Mouse (Mus musculus): Measurements from ENCODE around the gene Ltn1. TPM values are rescaled to one million over a fixed set of nuclear protein-coding genes. Genes with fewer than 3 reads are reported as not detected.

Ltn1 gene
- polyA plus RNA-seq, 1 experiment from 2014 or later = 31.7 TPM

GRCm38 (mm10) chr16:87364231-87364630 lies 68.2 kb downstream of the Ltn1 start:
- Histone ChIP-seq H3K4me2 (ENCODE audit: low read length) (no peak overlapping the region), H3K36me3 (ENCODE audit: control insufficient read depth, insufficient read depth) (peaks cover 9% of the 10 kb centered on the region; the same call in 1 of the 2 replicates), H3K27ac (ENCODE audit: low read length) (no peak overlapping the region), H3K9ac (replicated peaks; ENCODE audit: low read depth, low read length) (no peak overlapping the region), H3K27me3 (replicated peaks; ENCODE audit: control insufficient read depth, insufficient read depth, low read length) (no peaks in the 10 kb centered on the region), H3K4me3 (replicated peaks; ENCODE audit: low read length) (no peak overlapping the region), H3K9me3 (ENCODE audit: control insufficient read depth, low read length) (no peaks in the 10 kb centered on the region), H3K4me1 (replicated peaks; ENCODE audit: control insufficient read depth, insufficient read depth, low read length) (no peaks in the 10 kb centered on the region)
- WGBS = 95% methylated on average over 4 of the region's 4 CpGs
- ATAC-seq = no peak

GRCm38 (mm10) chr16:87360096-87360495 lies 72.3 kb downstream of the Ltn1 start:
- H3K36me3 ChIP-seq (ENCODE audit: control insufficient read depth, insufficient read depth) = peaks cover 5% of the 10 kb centered on the region; the same call in 1 of the 2 replicates
- 92% methylated on average over 6 of the region's 6 CpGs for WGBS
- H3K4me2 ChIP-seq (ENCODE audit: low read length) = no peak overlapping the region

GRCm38 (mm10) chr16:87354748-87355147 lies 77.7 kb downstream of the Ltn1 start:
- H3K27me3 ChIP-seq (replicated peaks; ENCODE audit: control insufficient read depth, insufficient read depth, low read length) = 0 out of 2 replicates have a peak, but pooled peaks cover 6% of the 10 kb centered on the region
- peak overlapping the region; percentile 93 for H3K4me3 ChIP-seq (replicated peaks; ENCODE audit: low read length)
- WGBS = 82% methylated on average over 7 of the region's 7 CpGs
- H3K9ac ChIP-seq (replicated peaks; ENCODE audit: low read depth, low read length) = peak overlapping the region; percentile 85
- H3K9me3 ChIP-seq (ENCODE audit: control insufficient read depth, low read length) = no peaks in the 10 kb centered on the region
- H3K36me3 ChIP-seq (ENCODE audit: control insufficient read depth, insufficient read depth) = peaks cover 3% of the 10 kb centered on the region; the same call in 1 of the 2 replicates
- ATAC-seq = no peak; the same call in 1 of the 2 replicates
- peak overlapping the region; percentile 60 for H3K4me2 ChIP-seq (ENCODE audit: low read length)
- H3K27ac ChIP-seq (ENCODE audit: low read length) = no peak overlapping the region
- 0 out of 2 replicates have a peak, but pooled peaks cover 3% of the 10 kb centered on the region for H3K4me1 ChIP-seq (replicated peaks; ENCODE audit: control insufficient read depth, insufficient read depth, low read length)

More at GRCm38 (mm10) chr16:87360096-87360495, 72.3 kb downstream of the Ltn1 start:
- ATAC-seq = no peak
- no peaks in the 10 kb centered on the region for H3K27me3 ChIP-seq (replicated peaks; ENCODE audit: control insufficient read depth, insufficient read depth, low read length)
- H3K4me1 ChIP-seq (replicated peaks; ENCODE audit: control insufficient read depth, insufficient read depth, low read length) = no peaks in the 10 kb centered on the region
- H3K27ac ChIP-seq (ENCODE audit: low read length) = no peak overlapping the region
- no peaks in the 10 kb centered on the region for H3K9me3 ChIP-seq (ENCODE audit: control insufficient read depth, low read length)
- H3K9ac ChIP-seq (replicated peaks; ENCODE audit: low read depth, low read length) = no peak overlapping the region
- no peak overlapping the region for H3K4me3 ChIP-seq (replicated peaks; ENCODE audit: low read length)

GRCm38 (mm10) chr16:87354075-87354583 lies 78.3 kb downstream of the Ltn1 start, which contains the start of gene N6amt1:
N6amt1 (plus strand) TSS chr16:87354185.
- Histone ChIP-seq H3K9me3 (ENCODE audit: control insufficient read depth, low read length) (no peaks in the 10 kb centered on the region), H3K36me3 (ENCODE audit: control insufficient read depth, insufficient read depth) (peaks cover 3% of the 10 kb centered on the region; the same call in 1 of the 2 replicates), H3K27ac (ENCODE audit: low read length) (peak within 1 kb of the TSS; percentile 95), H3K4me3 (replicated peaks; ENCODE audit: low read length) (peak within 1 kb of the TSS; percentile 93), H3K4me1 (replicated peaks; ENCODE audit: control insufficient read depth, insufficient read depth, low read length) (0 out of 2 replicates have a peak, but pooled peaks cover 3% of the 10 kb centered on the region), H3K9ac (replicated peaks; ENCODE audit: low read depth, low read length) (peak within 1 kb of the TSS; percentile 85), H3K4me2 (ENCODE audit: low read length) (peak within 1 kb of the TSS; percentile 60), H3K27me3 (replicated peaks; ENCODE audit: control insufficient read depth, insufficient read depth, low read length) (0 out of 2 replicates have a peak, but pooled peaks cover 6% of the 10 kb centered on the region)
- under 1% methylated on average over 48 of the region's 48 CpGs for WGBS
- peak; percentile 99 for ATAC-seq

- H3K36me3 ChIP-seq (ENCODE audit: control insufficient read depth, insufficient read depth) = 0 out of 2 replicates have a peak, but pooled peaks cover 3% of the 10 kb centered on the region
- no peak overlapping the region for H3K9ac ChIP-seq (replicated peaks; ENCODE audit: low read depth, low read length)
- no peaks in the 10 kb centered on the region for H3K9me3 ChIP-seq (ENCODE audit: control insufficient read depth, low read length)
- ATAC-seq = no peak; the same call in 1 of the 2 replicates
- peak overlapping the region; percentile 60 for H3K4me2 ChIP-seq (ENCODE audit: low read length)
- peak overlapping the region; percentile 93 for H3K4me3 ChIP-seq (replicated peaks; ENCODE audit: low read length)
- H3K4me1 ChIP-seq (replicated peaks; ENCODE audit: control insufficient read depth, insufficient read depth, low read length) = 0 out of 2 replicates have a peak, but pooled peaks cover 3% of the 10 kb centered on the region
- no peak overlapping the region for H3K27ac ChIP-seq (ENCODE audit: low read length)
- 0 out of 2 replicates have a peak, but pooled peaks cover 6% of the 10 kb centered on the region for H3K27me3 ChIP-seq (replicated peaks; ENCODE audit: control insufficient read depth, insufficient read depth, low read length)
- WGBS = 100% methylated on average over 1 of the region's 1 CpGs
Measured at GRCm38 (mm10) chr16:87353605-87354004, 78.8 kb downstream of the Ltn1 start.

- H3K9ac ChIP-seq (replicated peaks; ENCODE audit: low read depth, low read length) = no peak overlapping the region
- H3K4me1 ChIP-seq (replicated peaks; ENCODE audit: control insufficient read depth, insufficient read depth, low read length) = 0 out of 2 replicates have a peak, but pooled peaks cover 3% of the 10 kb centered on the region
- no peaks in the 10 kb centered on the region for H3K9me3 ChIP-seq (ENCODE audit: control insufficient read depth, low read length)
- ATAC-seq = no peak
- H3K27ac ChIP-seq (ENCODE audit: low read length) = no peak overlapping the region
- no peak overlapping the region for H3K4me2 ChIP-seq (ENCODE audit: low read length)
- 72% methylated on average over 5 of the region's 5 CpGs for WGBS
- no peaks in the 10 kb centered on the region for H3K36me3 ChIP-seq (ENCODE audit: control insufficient read depth, insufficient read depth)
- H3K4me3 ChIP-seq (replicated peaks; ENCODE audit: low read length) = no peak overlapping the region
- 0 out of 2 replicates have a peak, but pooled peaks cover 6% of the 10 kb centered on the region for H3K27me3 ChIP-seq (replicated peaks; ENCODE audit: control insufficient read depth, insufficient read depth, low read length)
Measured at GRCm38 (mm10) chr16:87351386-87352105, 80.9 kb downstream of the Ltn1 start.

GRCm38 (mm10) chr16:87348133-87348532 lies 84.3 kb downstream of the Ltn1 start:
- 97% methylated on average over 2 of the region's 2 CpGs for WGBS
- H3K9me3 ChIP-seq (ENCODE audit: control insufficient read depth, low read length) = no peaks in the 10 kb centered on the region
- 0 out of 2 replicates have a peak, but pooled peaks cover 6% of the 10 kb centered on the region for H3K27me3 ChIP-seq (replicated peaks; ENCODE audit: control insufficient read depth, insufficient read depth, low read length)
- H3K36me3 ChIP-seq (ENCODE audit: control insufficient read depth, insufficient read depth) = no peaks in the 10 kb centered on the region
- H3K9ac ChIP-seq (replicated peaks; ENCODE audit: low read depth, low read length) = no peak overlapping the region
- H3K4me1 ChIP-seq (replicated peaks; ENCODE audit: control insufficient read depth, insufficient read depth, low read length) = no peaks in the 10 kb centered on the region
- no peak overlapping the region for H3K4me2 ChIP-seq (ENCODE audit: low read length)
- ATAC-seq = no peak
- no peak overlapping the region for H3K4me3 ChIP-seq (replicated peaks; ENCODE audit: low read length)
- H3K27ac ChIP-seq (ENCODE audit: low read length) = no peak overlapping the region

- Histone ChIP-seq H3K27me3 (replicated peaks; ENCODE audit: control insufficient read depth, insufficient read depth, low read length) (no peaks in the 10 kb centered on the region), H3K4me1 (replicated peaks; ENCODE audit: control insufficient read depth, insufficient read depth, low read length) (no peaks in the 10 kb centered on the region), H3K4me3 (replicated peaks; ENCODE audit: low read length) (no peak overlapping the region), H3K27ac (ENCODE audit: low read length) (no peak overlapping the region), H3K9me3 (ENCODE audit: control insufficient read depth, low read length) (no peaks in the 10 kb centered on the region), H3K36me3 (ENCODE audit: control insufficient read depth, insufficient read depth) (no peaks in the 10 kb centered on the region), H3K9ac (replicated peaks; ENCODE audit: low read depth, low read length) (no peak overlapping the region), H3K4me2 (ENCODE audit: low read length) (no peak overlapping the region)
- ATAC-seq = no peak
- WGBS = 87% methylated on average over 6 of the region's 6 CpGs
Measured at GRCm38 (mm10) chr16:87341043-87341572, 91.3 kb downstream of the Ltn1 start.

- no peak overlapping the region for H3K9ac ChIP-seq (replicated peaks; ENCODE audit: low read depth, low read length)
- no peak for ATAC-seq
- H3K4me1 ChIP-seq (replicated peaks; ENCODE audit: control insufficient read depth, insufficient read depth, low read length) = no peaks in the 10 kb centered on the region
- H3K27ac ChIP-seq (ENCODE audit: low read length) = no peak overlapping the region
- WGBS = 92% methylated on average over 3 of the region's 3 CpGs
- H3K9me3 ChIP-seq (ENCODE audit: control insufficient read depth, low read length) = no peaks in the 10 kb centered on the region
- no peaks in the 10 kb centered on the region for H3K36me3 ChIP-seq (ENCODE audit: control insufficient read depth, insufficient read depth)
- H3K4me2 ChIP-seq (ENCODE audit: low read length) = no peak overlapping the region
- no peak overlapping the region for H3K4me3 ChIP-seq (replicated peaks; ENCODE audit: low read length)
- no peaks in the 10 kb centered on the region for H3K27me3 ChIP-seq (replicated peaks; ENCODE audit: control insufficient read depth, insufficient read depth, low read length)
Measured at GRCm38 (mm10) chr16:87334756-87335155, 97.7 kb downstream of the Ltn1 start.

Measured in forebrain, embryonic 16.5 days (tissue).